Mouse (Mus musculus): ENCODE results near the gene Ccdc188.

GRCm38 (mm10) chr16:18201620-18202019 lies 16.1 kb upstream of the Ccdc188 start:
- TF ChIP-seq POLR2A (IDR thresholded peaks at IDR 0.05; ENCODE audit: insufficient read depth, low read length) (no peak), CTCF (IDR thresholded peaks at IDR 0.05; ENCODE audit: low read depth, low read length) (no peak)

Data from ES-Bruce4 (cell line).